Mouse (Mus musculus) cerebellum, postnatal 36 days (tissue): Measurements from ENCODE around the gene Upk1b.

Source experiments
- DNase-seq, 2 experiments: peaks; one replicate each; pipeline ENCODE4 v3.0.0; 2021 to 2022; ENCODE audit warnings: mixed read lengths in 2 of 2

The Upk1b gene

GRCm38 (mm10) chr16:38760834-38761375 lies 39.2 kb downstream of the Upk1b start:
- DNase-seq = no peak

- no peak for DNase-seq
Measured at GRCm38 (mm10) chr16:38760239-38760638, 39.9 kb downstream of the Upk1b start.

- no peak for DNase-seq
Measured at GRCm38 (mm10) chr16:38758104-38758861, 41.8 kb downstream of the Upk1b start.

- no peak for DNase-seq
Measured at GRCm38 (mm10) chr16:38757626-38758025, 42.5 kb downstream of the Upk1b start.

DNA sequence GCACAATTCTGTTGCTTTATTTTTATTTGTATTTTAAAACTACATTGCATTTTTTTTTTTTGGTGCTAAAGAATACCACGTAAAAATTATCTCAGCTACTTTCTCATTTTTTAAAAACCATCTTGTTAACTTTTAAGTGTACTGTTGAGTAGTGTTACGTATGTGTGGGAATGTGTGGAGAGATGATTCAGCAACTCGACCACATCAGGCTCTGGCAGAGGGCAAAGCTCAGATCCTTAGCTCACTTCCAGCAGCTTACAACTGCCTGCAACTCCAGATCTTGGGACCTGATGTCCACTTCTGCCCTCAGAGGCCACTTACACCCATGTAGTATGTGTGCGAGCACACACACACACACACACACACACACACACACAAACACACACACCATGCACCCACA lies 43.6 kb downstream of the Upk1b start:
- no peak for DNase-seq

- DNase-seq = no peak
Measured at GRCm38 (mm10) chr16:38756177-38756503, 44.0 kb downstream of the Upk1b start.

DNA sequence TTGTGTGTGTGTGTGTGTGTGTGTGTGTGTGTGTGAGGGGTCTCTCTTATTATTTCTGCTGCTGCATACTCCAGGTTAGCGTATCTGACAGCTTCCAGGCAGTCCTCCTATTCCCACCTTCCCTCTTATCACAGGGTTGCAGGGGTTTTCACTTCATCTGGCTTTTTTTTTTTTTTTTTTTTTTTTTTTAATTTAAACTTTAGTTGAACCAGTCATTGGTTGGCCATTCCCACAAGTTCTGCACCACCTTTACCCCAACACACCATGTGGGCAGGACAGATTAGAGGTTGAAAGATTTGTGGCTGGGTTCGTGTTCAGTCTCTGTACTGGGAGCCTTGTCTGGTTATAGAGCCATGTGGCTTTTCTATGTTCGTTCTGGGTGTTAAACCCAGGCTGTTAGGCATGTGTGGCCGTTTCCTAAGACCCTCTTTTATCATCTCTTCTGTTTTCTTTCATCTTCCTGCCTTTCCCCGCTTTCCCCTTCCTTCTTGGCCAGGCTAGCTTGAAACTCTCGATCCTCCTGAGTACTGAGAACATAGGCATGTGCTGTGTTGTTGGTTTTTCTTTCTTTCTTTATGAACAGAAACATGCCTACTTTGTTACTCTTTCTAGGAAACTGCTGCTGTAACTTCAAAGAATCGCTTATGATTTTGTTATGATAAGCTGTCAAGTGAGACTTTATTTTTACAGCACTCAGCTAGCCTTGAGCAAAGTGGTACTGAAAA lies 44.5 kb downstream of the Upk1b start:
- DNase-seq = no peak

- no peak for DNase-seq
Measured at GRCm38 (mm10) chr16:38753631-38754030, 46.5 kb downstream of the Upk1b start.

- no peak for DNase-seq
Measured at GRCm38 (mm10) chr16:38750803-38751202, 49.3 kb downstream of the Upk1b start.

GRCm38 (mm10) chr16:38743941-38744673 lies 56.0 kb downstream of the Upk1b start:
- DNase-seq = no peak

GRCm38 (mm10) chr16:38742659-38743131 lies 57.4 kb downstream of the Upk1b start:
- DNase-seq = peak in 1 of 2 experiments; percentile 51

DNA sequence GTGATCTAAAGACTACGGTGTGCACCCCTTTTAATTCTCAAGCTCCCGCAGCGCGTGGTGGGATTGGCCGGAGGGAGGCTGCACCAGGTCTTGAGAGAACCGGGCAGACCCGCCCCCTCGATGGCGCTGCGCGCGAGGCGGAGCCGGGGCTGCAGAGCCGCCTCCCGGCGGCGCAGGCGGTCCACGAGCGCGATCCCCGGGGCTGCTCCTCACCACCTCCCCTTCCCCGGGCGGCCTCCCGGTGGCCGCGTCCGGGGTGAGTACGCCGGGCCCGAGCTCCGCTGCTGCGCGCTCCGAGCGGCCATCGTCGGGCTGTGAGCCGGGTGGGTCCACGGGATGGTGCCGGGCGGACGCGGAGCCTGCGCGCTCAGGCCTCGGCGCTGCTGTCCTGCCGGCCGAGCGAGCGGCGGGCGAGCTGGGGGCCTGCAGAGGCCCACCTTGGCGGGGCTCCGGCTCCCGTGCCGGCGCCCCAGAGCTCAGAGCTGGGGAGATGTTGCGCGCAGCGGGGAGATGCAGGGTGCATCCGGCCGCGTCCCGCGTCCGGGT lies 57.9 kb downstream of the Upk1b start, which contains the start of gene B4galt4:
Gene B4galt4, plus strand, starts transcription at position 152 of the 546 bp plus-strand sequence.
- peak; percentile 65 to 71 for DNase-seq

DNA sequence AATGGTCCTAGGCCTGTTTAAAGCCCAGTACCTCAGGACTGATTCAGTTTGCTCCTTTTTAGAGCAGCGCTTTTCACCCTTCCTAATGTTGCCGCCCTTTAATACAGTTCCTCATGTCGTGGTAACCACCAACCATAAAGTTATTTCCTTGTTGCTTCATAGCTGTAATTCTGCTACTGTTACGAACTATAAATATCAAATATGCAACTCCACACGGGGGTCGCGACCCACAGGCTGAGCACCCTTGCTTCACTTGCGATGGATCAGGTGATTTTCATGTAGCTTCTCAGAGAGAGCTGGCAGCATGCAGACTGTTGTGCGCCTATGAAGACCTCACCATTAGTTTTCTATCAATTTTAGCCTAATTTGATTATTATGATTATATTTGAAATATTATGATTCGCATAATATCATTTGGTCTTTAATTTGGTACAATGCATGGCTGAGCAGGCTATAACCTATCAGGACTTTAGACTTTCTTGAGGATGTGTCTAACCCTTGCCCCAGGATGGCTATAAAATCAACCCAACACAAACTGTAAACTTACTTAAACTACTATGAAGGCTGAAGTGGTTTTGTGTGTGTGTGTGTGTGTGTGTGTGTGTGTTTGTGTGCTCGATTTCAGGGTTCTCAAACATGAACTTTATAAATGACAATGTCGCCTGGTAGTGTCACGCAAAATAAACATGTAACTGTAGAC lies 58.8 kb downstream of the Upk1b start:
- no peak for DNase-seq

- no peak for DNase-seq
Measured at GRCm38 (mm10) chr16:38730921-38731320, 69.2 kb downstream of the Upk1b start.

- no peak for DNase-seq
Measured at GRCm38 (mm10) chr16:38729610-38730288, 70.4 kb downstream of the Upk1b start.

DNA sequence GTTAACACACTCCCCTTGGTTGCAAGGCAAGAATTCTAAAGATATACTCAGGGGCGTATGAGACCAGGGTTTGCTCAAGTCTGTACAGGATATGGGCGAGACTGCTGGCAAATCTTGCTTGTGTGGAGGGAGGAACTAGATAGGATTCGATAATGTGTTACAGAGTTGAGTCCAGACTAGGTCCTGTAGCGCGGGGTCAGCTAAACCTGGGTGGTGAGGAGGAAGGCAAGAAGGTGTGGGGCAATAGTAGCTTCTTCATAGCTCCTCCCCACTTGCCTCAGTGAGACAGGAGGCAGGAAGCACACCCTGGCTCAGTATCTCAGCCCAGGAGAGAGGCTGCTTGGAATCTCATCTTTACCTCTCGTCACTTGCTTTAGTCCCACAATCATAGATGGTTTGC lies 71.0 kb downstream of the Upk1b start:
- DNase-seq = no peak

GRCm38 (mm10) chr16:38728576-38729132 lies 71.5 kb downstream of the Upk1b start:
- no peak for DNase-seq

DNA sequence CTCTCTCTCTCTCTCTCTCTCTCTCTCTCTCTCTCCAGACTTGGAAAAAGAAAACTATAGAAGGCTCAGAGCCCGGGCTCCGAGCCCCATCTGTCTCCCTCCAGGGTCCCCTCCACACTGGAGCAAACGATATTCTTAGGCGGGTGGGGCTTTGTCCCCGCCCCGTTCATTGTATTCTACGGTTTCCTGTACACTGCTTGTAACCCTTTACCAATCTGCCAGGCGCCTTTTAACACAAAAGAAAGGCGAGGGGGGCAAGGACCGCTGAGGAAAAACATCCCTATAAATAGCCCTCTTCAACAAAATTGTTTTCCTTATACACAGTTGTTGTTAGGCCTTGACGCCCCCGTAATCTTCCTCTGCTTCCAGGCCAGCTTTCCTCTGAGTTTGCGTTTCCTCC lies 75.2 kb downstream of the Upk1b start:
- DNase-seq = no peak

- peak in 1 of 2 experiments; percentile 12 for DNase-seq
Measured at GRCm38 (mm10) chr16:38724256-38724655, 75.9 kb downstream of the Upk1b start.
